Mouse (Mus musculus) neural tube, embryonic 14.5 days (tissue): ENCODE measurements around the gene Samd4. TPM values are rescaled to one million over a fixed set of nuclear protein-coding genes. Genes with fewer than 3 reads are reported as not detected.

Experiments
- ATAC-seq: fragments of 200-750 bp; cut with Nextera tagmentation; 2 replicates; pipeline ENCODE4 v1.8.0; 2017; ENCODE audit warnings: low read depth, mild to moderate bottlenecking, moderate TSS enrichment, moderate library complexity
- H3K27ac ChIP-seq: fragments of 300-500 bp; sonication (generic); 2 replicates; pipeline ENCODE4 v1.5.1; 2014; ENCODE audit warnings: low read depth, mild to moderate bottlenecking, control low read depth, low read length, moderate library complexity, mixed read lengths
- H3K27me3 ChIP-seq: fragments of 300-500 bp; sonication (generic); 2 replicates; pipeline ENCODE4 v1.6.1; 2014; ENCODE audit warnings: low read length; ENCODE audit not compliant: control insufficient read depth, insufficient read depth
- H3K36me3 ChIP-seq: fragments of 300-500 bp; sonication (generic); 2 replicates; pipeline ENCODE4 v1.6.1; 2014; ENCODE audit warnings: low read length, mixed read lengths; ENCODE audit not compliant: control insufficient read depth, insufficient read depth
- H3K4me1 ChIP-seq: fragments of 300-500 bp; sonication (generic); 2 replicates; pipeline ENCODE4 v1.6.1; 2014; ENCODE audit warnings: low read length; ENCODE audit not compliant: control insufficient read depth, insufficient read depth
- H3K4me2 ChIP-seq: fragments of 300-500 bp; sonication (generic); 2 replicates; pipeline ENCODE4 v1.6.1; 2014; ENCODE audit warnings: mild to moderate bottlenecking, low read depth, low read length, control low read depth
- H3K4me3 ChIP-seq: fragments of 300-500 bp; sonication (generic); 2 replicates; pipeline ENCODE4 v1.5.1; 2014; ENCODE audit warnings: low read depth, low read length, control low read depth, mixed read lengths
- H3K9ac ChIP-seq: fragments of 300-500 bp; sonication (generic); replicated peaks from 2 replicates; pipeline ENCODE4 v1.6.1; 2014; ENCODE audit warnings: low read depth, mild to moderate bottlenecking, control low read depth, low read length, mixed read lengths
- H3K9me3 ChIP-seq: fragments of 300-500 bp; sonication (generic); 2 replicates; pipeline ENCODE4 v1.6.1; 2016; ENCODE audit warnings: low read length; ENCODE audit not compliant: control insufficient read depth
- WGBS: fragments of 180-500 bp; shearing (Covaris S2); extraction: QIAGEN DNeasy Blood & Tissue Kit; methylation state at CpG from one replicate; pipeline ENCODE4 v1.1.7; 2014; 5-methylcytosine and 5-hydroxymethylcytosine counted together
- polyA plus RNA-seq: library from polyadenylated mRNA; unstranded; fragments of >200 nt; fragmentation: Nextera tagmentation; extraction: Ambion mirVana; gene quantifications from 2 replicates; pipeline ENCODE4 v1.2.1, GENCODE M21; 2014

Gene Samd4
- polyA plus RNA-seq, 1 experiment from 2014 or later: 2.6 TPM

DNA sequence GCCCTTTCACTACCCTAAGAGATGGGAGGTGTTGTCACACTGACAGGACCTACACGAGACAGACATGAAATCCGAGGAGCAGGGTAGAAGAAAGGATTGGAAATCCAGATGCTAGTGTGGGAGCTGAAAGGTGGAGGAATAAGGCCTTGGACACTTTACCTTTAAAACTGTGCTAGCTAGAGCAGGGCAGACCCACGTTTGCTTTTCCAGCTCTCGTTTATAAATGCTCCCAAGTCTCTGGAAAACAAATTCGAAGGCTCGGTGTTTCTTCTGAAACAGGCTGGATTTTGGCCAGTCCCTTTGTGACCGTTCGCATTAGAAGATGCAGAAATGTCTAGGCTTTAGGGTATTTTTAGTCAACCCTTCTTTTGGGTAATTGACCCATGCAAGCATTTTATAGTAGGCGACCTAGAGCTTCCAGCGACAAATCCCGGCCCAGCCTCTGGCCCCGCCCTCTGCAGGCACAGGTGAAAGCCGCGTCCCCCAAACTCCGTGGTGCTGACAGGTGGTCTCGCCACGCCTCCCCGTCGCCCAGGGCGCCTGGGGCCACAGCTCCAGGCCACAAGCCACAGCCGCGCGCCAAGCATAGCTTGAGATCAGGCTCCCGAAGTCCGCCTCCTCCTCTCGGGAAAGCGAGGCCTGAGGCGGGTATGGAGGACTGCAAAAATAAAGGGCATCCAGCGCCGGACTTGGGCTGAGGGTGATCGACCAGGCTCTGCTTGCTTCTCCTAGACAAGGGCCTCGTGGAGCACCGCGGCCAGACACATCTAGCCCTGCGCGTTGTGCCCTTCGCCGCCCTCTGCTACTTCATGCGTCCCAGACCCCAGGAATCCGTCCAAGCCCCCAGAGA is 848 bp upstream of the Samd4 start:
- Histone ChIP-seq H3K4me1 (peaks cover 5% of the 10 kb centered on the region; the same call in 1 of the 2 replicates), H3K36me3 (no peaks in the 10 kb centered on the region), H3K4me2 (peak overlapping the region; percentile 99), H3K27ac (no peak overlapping the region), H3K9ac (peak overlapping the region; percentile 65), H3K9me3 (no peaks in the 10 kb centered on the region), H3K27me3 (peaks cover 11% of the 10 kb centered on the region), H3K4me3 (peak overlapping the region; percentile 62)
- ATAC-seq: peak; percentile 4; the same call in 1 of the 2 replicates
- 4% methylated on average over 40 of the region's 40 CpGs for WGBS

DNA sequence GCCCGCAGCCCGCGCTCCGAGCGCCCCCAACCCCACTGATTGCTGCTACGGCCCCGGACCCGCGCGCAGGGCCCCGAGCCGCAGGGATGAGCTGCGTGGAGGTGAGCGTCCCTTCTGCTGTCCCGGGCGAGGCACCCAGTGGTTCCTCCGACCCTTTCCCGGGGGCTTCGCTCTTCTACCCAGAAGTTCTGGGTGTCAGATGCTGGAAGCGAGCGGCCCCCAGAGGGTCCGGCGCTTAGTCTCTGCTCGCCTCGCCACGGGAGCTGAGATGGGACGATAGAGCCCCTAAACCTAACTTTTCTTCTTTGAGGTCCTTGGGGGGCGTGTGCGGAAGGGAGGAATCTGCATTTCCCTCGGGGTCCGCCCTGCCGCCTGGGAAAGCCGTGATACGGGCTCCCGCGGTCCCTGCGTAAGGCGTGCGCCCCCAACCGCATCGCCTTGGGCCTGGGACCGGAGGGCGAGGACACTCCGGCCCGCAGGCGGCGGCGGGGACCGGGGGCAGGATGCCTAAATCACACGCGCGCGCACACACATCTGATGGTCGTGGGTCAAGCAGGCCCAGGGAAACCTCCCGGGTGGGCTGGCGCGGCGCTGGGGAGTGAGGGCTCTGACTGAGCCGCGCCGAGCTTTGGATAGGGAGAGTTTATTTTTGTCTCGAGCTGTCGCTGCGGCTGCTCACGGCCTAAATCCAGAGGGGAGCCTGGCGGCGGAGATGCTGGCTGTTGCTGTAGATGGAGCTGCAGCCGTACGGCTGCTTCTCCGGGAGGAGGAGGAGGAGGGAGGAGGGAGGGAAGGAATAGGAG is 615 bp downstream of the Samd4 start:
- peaks cover 11% of the 10 kb centered on the region for H3K27me3 ChIP-seq
- under 1% methylated on average over 63 of the region's 70 CpGs for whole genome bisulfite sequencing
- H3K4me3 ChIP-seq: peak overlapping the region; percentile 62
- no peaks in the 10 kb centered on the region for H3K36me3 ChIP-seq
- H3K4me1 ChIP-seq: peaks cover 5% of the 10 kb centered on the region; the same call in 1 of the 2 replicates
- ATAC-seq: peak; percentile 36
- H3K27ac ChIP-seq: peak overlapping the region; percentile 57; the same call in 1 of the 2 replicates
- peak overlapping the region; percentile 99 for H3K4me2 ChIP-seq
- H3K9me3 ChIP-seq: no peaks in the 10 kb centered on the region
- H3K9ac ChIP-seq: peak overlapping the region; percentile 65

DNA sequence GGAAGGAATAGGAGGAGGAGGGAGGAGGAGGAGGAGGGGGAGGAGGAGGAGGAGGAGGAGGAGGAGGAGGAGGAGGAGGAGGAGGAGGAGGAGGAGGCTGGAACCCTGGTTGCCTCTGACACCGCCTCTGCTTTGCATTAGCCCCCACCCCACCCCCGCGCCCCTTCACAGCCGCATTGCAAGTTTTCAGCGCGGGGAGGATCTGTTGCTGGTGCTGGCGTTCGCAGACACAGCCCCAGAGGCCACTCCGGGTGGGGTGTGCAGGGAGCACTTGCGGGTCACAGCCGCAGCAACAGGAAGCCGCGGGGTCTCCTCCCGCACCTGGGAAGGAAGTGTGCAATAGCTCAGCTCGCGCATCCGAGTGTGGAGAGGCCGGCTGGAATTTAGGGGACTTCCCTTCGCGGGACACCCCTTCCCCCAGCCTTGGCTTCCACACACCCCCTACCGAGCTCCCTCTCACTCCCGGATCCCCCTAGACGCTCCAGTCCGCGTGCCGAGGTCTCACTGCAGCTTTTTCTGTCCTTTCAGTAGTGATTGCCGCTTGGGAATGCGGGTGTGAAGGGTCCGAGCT is 1.3 kb downstream of the Samd4 start:
- H3K36me3 ChIP-seq: no peaks in the 10 kb centered on the region
- H3K9me3 ChIP-seq: no peaks in the 10 kb centered on the region
- under 1% methylated on average over 29 of the region's 29 CpGs for WGBS
- H3K27ac ChIP-seq: peak overlapping the region; percentile 75
- peaks cover 11% of the 10 kb centered on the region for H3K27me3 ChIP-seq
- peak overlapping the region; percentile 99 for H3K4me2 ChIP-seq
- ATAC-seq: peak; percentile 1
- peaks cover 5% of the 10 kb centered on the region; the same call in 1 of the 2 replicates for H3K4me1 ChIP-seq
- H3K4me3 ChIP-seq: peak overlapping the region; percentile 62
- H3K9ac ChIP-seq: peak overlapping the region; percentile 61

DNA sequence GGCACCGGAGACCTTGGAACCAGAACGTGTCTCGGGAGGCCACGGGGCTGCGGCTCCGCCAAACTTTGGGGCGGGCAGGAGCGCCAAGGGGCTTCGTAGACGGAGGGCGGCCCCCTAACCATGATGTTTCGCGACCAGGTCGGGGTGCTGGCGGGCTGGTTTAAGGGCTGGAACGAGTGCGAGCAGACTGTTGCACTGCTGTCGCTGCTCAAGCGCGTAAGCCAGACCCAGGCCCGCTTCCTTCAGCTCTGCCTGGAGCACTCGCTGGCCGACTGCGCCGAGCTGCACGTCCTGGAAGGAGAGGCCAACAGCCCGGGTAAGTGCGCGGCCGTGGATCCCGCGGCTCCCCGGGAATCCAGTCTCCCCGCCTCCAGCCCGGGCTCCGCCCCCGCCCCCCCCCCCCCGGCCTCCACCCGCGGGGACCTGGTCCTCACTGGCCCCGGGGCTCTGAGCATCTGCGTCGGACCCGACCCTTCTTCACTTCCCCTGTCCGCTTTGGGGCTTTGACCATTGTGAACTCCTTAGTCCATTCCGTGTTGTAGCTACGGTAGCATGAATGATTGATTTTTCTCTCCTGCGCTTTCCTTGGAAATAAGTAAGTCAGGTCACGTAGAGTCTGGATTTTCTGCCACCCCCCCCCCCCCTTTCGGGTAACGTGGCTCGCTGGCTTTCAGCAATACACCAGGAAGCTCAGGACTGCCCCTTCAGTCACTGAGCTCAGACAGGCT is 2.2 kb downstream of the Samd4 start:
- peaks cover 11% of the 10 kb centered on the region for H3K27me3 ChIP-seq
- H3K4me2 ChIP-seq: peak overlapping the region; percentile 99
- no peaks in the 10 kb centered on the region for H3K9me3 ChIP-seq
- no peaks in the 10 kb centered on the region for H3K36me3 ChIP-seq
- H3K4me3 ChIP-seq: peak overlapping the region; percentile 56
- H3K4me1 ChIP-seq: peaks cover 5% of the 10 kb centered on the region; the same call in 1 of the 2 replicates
- peak overlapping the region; percentile 75 for H3K27ac ChIP-seq
- peak overlapping the region; percentile 61 for H3K9ac ChIP-seq
- under 1% methylated on average over 50 of the region's 52 CpGs for WGBS
- peak; percentile 71 for ATAC-seq

DNA sequence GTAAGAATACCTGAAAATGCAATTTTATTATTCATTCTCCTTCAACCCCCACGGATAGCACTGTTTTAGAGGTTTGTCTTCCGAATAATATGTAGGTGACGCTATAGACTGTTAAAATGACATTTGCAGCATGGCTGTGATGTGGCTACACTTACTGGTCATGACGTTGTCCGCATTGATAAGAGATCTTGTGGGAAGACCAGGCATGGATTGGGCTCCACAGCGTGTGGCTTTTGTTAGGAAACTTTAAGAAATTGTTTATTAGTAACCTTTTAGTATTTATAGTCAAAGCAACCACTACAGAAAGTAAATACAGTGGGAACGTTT is 2.7 kb downstream of the Samd4 start:
- Histone ChIP-seq H3K4me2 (peak overlapping the region; percentile 99), H3K9me3 (no peaks in the 10 kb centered on the region), H3K4me1 (peaks cover 5% of the 10 kb centered on the region; the same call in 1 of the 2 replicates), H3K36me3 (no peaks in the 10 kb centered on the region), H3K27me3 (peaks cover 11% of the 10 kb centered on the region), H3K4me3 (peak overlapping the region; percentile 56), H3K9ac (peak overlapping the region; percentile 61), H3K27ac (peak overlapping the region; percentile 75)
- WGBS: 2% methylated on average over 7 of the region's 7 CpGs
- ATAC-seq: peak; percentile 13; the same call in 1 of the 2 replicates

DNA sequence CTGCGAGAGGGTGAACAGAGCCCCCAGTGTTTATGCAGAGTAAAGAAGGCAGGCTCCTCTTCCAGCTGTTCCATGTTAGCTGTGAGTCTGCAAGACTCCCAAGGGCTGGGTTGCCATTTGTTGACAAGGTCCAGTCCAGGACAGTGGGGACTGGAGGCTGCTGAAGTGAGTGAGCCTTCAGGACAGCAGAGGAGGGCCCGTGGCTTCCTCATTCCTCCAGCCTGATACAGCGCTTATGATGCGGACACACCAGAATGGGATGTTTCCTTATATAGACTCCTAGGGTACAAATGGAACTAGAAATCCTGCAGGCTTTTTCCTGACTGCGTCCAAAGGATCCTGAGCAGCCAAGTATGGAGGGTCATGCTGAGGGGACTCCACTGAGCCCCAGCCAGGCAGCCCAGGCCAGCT is 3.2 kb downstream of the Samd4 start:
- Histone ChIP-seq H3K4me1 (peaks cover 5% of the 10 kb centered on the region; the same call in 1 of the 2 replicates), H3K9me3 (no peaks in the 10 kb centered on the region), H3K27me3 (peaks cover 11% of the 10 kb centered on the region), H3K4me3 (peak overlapping the region; percentile 56), H3K9ac (peak overlapping the region; percentile 21; the same call in 1 of the 2 replicates), H3K27ac (no peak overlapping the region), H3K36me3 (no peaks in the 10 kb centered on the region), H3K4me2 (peak overlapping the region; percentile 99)
- no peak for ATAC-seq
- 21% methylated on average over 5 of the region's 5 CpGs for WGBS

DNA sequence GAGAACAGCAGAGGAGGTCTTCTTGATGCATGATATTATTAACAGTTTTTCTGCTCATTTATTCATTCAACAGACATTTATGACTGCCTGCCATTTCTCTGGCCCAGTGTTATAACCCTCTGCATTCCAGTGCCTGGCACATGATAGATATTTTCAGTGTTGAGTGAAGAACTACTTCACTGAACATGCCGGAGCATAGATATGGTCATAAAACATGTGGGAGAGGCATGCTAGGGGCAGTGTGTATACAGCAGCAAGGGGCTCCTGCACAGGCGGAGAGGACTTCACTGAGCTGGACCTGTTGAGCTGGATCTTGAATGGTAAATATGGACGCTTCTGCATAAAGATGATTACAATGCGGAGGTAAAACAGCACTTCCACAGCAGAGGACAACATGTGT is 6.4 kb downstream of the Samd4 start:
- Histone ChIP-seq H3K9ac (no peak overlapping the region), H3K4me1 (no peaks in the 10 kb centered on the region), H3K4me3 (no peak overlapping the region), H3K4me2 (no peak overlapping the region), H3K27ac (no peak overlapping the region), H3K9me3 (no peaks in the 10 kb centered on the region), H3K27me3 (no peaks in the 10 kb centered on the region), H3K36me3 (no peaks in the 10 kb centered on the region)
- no peak for ATAC-seq
- 87% methylated on average over 4 of the region's 4 CpGs for WGBS

DNA sequence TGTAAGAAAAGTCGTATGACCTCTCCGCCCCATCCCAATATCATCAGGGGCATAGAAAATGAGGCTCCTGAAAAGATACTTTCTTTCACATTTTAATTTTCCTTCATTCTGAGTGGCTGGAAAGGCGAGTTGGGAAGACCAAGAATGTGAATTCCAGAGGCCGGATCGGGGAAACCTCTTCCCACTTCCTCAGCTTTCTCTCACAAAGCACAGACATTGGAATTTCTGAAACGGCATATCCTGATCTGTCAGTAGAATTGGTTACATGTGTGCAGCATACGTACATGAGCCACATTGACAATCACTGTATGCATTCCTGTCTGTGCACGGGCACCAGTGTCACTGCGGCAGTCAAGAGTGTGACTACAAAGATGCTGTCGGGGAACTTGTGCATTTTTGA is 11.3 kb downstream of the Samd4 start:
- ATAC-seq: no peak
- no peaks in the 10 kb centered on the region for H3K4me1 ChIP-seq
- no peak overlapping the region for H3K9ac ChIP-seq
- no peaks in the 10 kb centered on the region for H3K36me3 ChIP-seq
- no peak overlapping the region for H3K27ac ChIP-seq
- H3K27me3 ChIP-seq: no peaks in the 10 kb centered on the region
- 90% methylated on average over 10 of the region's 10 CpGs for WGBS
- H3K9me3 ChIP-seq: no peaks in the 10 kb centered on the region
- H3K4me3 ChIP-seq: no peak overlapping the region
- no peak overlapping the region for H3K4me2 ChIP-seq
